Mouse (Mus musculus) liver, embryonic 14.5 days (tissue): ENCODE results near the gene Col6a3. TPM values are rescaled to one million over a fixed set of nuclear protein-coding genes. Genes with fewer than 3 reads are reported as not detected.

ENCODE experiments used
- ATAC-seq: fragments of 200-750 bp; cut with Nextera tagmentation; 2 replicates; pipeline ENCODE4 v1.8.0; 2017; ENCODE audit warnings: moderate number of reproducible peaks, mild to moderate bottlenecking, moderate library complexity; ENCODE audit not compliant: insufficient read depth
- DNase-seq, 3 experiments: peaks; one replicate each; pipeline ENCODE4 v3.0.0-alpha.2; 2012 to 2013; ENCODE audit warnings: low read depth in 3 of 3, low spot score in 3 of 3
- H3K27ac ChIP-seq: fragments of 300-500 bp; sonication (generic); 2 replicates; pipeline ENCODE4 v1.5.1; 2014; ENCODE audit warnings: moderate library complexity, mild to moderate bottlenecking, control low read depth, inconsistent platforms
- H3K27me3 ChIP-seq: fragments of 300-500 bp; sonication (generic); 2 replicates; pipeline ENCODE4 v1.6.1; 2014; ENCODE audit warnings: mild to moderate bottlenecking, low read length, moderate library complexity; ENCODE audit not compliant: control insufficient read depth, insufficient read depth
- H3K36me3 ChIP-seq: fragments of 300-500 bp; sonication (generic); replicated peaks from 2 replicates; pipeline ENCODE4 v1.6.1; 2014; ENCODE audit warnings: low read depth; ENCODE audit not compliant: control insufficient read depth, insufficient read depth
- H3K4me1 ChIP-seq, 2 experiments: fragments of 200-500 bp in 1 of 2; fragments of 300-500 bp in 1 of 2; sonication (generic) in 1 of 2; replicated peaks; 2 replicates each; pipeline ENCODE4 v1.6.1; 2012 to 2014; ENCODE audit warnings: antibody characterized with exemption in 1 of 2, inconsistent platforms in 1 of 2, low read length in 1 of 2; ENCODE audit not compliant: control insufficient read depth in 2 of 2, insufficient read depth in 2 of 2
- H3K4me2 ChIP-seq: fragments of 300-500 bp; sonication (generic); 2 replicates; pipeline ENCODE4 v1.6.1; 2014; ENCODE audit warnings: low read depth, mild to moderate bottlenecking, control low read depth, moderate library complexity
- H3K4me3 ChIP-seq, 2 experiments: fragments of 200-500 bp in 1 of 2; fragments of 300-500 bp in 1 of 2; sonication (generic) in 1 of 2; 2 replicates each; pipeline ENCODE4 v1.5.1; 2012 to 2014; ENCODE audit warnings: low read depth in 2 of 2, low read length in 2 of 2, mild to moderate bottlenecking in 2 of 2, control low read depth in 1 of 2, inconsistent platforms in 1 of 2, moderate library complexity in 1 of 2; ENCODE audit not compliant: insufficient read depth in 1 of 2
- H3K9ac ChIP-seq: fragments of 300-500 bp; sonication (generic); replicated peaks from 2 replicates; pipeline ENCODE4 v1.6.1; 2014; ENCODE audit warnings: mild to moderate bottlenecking, control low read depth, moderate library complexity
- H3K9me3 ChIP-seq: fragments of 300-500 bp; sonication (generic); 2 replicates; pipeline ENCODE4 v1.6.1; 2016; ENCODE audit warnings: low read length, mixed read lengths; ENCODE audit not compliant: control insufficient read depth
- CTCF ChIP-seq: IDR thresholded peaks from 2 replicates; pipeline ENCODE4 v1.5.1; 2016; ENCODE audit warnings: antibody characterized with exemption, low read depth, control low read depth
- EP300 ChIP-seq: IDR thresholded peaks from 2 replicates; pipeline ENCODE4 v1.6.1; 2016; ENCODE audit warnings: antibody characterized with exemption, low read depth
- WGBS: fragments of 180-500 bp; shearing (Covaris S2); extraction: QIAGEN DNeasy Blood & Tissue Kit; methylation state at CpG from one replicate; pipeline ENCODE4 v1.1.7; 2014; ENCODE audit not compliant: insufficient replicate concordance; 5-methylcytosine and 5-hydroxymethylcytosine counted together
- polyA plus RNA-seq, 2 experiments: library from polyadenylated mRNA; depleted of rRNA in 1 of 2; stranded (reverse) in 1 of 2; unstranded in 1 of 2; fragments of >200 nt; fragmentation: Nextera tagmentation in 1 of 2; extraction: Ambion mirVana in 1 of 2; gene quantifications; 2 replicates each; pipeline versions ENCODE4 v1.2.1 to v1.2.3; 2012 to 2014

Col6a3 gene
- polyA plus RNA-seq, 2 experiments: 2.8 to 4.2 TPM

DNA sequence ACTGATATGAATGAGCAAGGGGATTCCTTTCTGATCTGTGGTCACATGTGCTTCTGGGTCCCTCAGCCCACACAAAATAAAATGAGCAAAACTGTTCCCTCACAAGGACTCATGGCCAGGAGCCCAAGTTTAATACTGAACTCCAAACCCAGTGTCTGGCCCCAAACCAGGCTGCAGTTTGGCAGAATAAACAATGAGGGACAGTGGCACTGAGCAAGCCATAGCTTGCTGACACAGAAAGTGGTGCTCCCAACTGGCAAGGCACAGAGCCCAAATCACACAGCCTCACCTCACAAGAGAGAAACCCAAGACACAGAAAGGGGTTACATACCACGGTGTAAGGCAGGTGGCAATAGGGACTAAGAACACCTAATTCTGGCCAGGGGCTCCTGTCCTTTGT lies 63.3 kb downstream of the Col6a3 start:
- H3K9ac ChIP-seq: no peak overlapping the region
- H3K4me3 ChIP-seq: no peak overlapping the region
- H3K9me3 ChIP-seq: no peaks in the 10 kb centered on the region
- ATAC-seq (no peak), DNase-seq (no peak)
- no peak overlapping the region for H3K27ac ChIP-seq
- H3K4me1 ChIP-seq: no peaks in the 10 kb centered on the region
- TF ChIP-seq CTCF: no peak
- no peak for TF ChIP-seq EP300
- H3K4me2 ChIP-seq: no peak overlapping the region
- H3K27me3 ChIP-seq: no peaks in the 10 kb centered on the region
- H3K36me3 ChIP-seq: no peaks in the 10 kb centered on the region
- WGBS: 60% methylated on average over 1 of the region's 1 CpGs

DNA sequence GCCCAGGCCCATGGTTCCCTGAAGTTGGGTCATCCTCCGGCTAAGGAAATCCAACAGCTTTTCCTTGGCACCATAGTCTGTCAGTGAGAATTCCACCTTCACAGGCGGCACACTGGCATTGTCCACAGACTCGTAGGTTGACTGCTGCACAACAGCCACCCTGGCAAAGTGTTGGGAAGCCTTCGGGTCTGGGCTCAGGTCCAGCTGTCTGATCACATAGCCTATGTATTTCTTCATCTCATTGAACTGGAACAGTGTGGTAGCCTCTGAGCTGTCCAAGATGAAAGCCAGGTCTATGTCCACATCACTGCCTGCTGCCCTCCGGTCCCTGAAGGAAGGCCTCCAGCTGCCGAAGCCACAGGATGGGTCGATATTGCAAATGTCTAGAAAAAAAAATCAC lies 64.7 kb downstream of the Col6a3 start:
- DNase-seq (no peak), ATAC-seq (no peak)
- no peaks in the 10 kb centered on the region for H3K4me1 ChIP-seq

GRCm38 (mm10) chr1:90775477-90776241 lies 68.1 kb downstream of the Col6a3 start:
- H3K4me1 ChIP-seq: no peaks in the 10 kb centered on the region
- H3K9me3 ChIP-seq: no peaks in the 10 kb centered on the region
- no peak overlapping the region for H3K27ac ChIP-seq
- no peak overlapping the region for H3K4me2 ChIP-seq
- no peaks in the 10 kb centered on the region for H3K36me3 ChIP-seq
- WGBS: 22% methylated on average over 10 of the region's 10 CpGs
- H3K9ac ChIP-seq: no peak overlapping the region
- ATAC-seq (no peak), DNase-seq (no peak)
- H3K4me3 ChIP-seq: no peak overlapping the region
- TF ChIP-seq EP300: no peak
- TF ChIP-seq CTCF: no peak
- no peaks in the 10 kb centered on the region for H3K27me3 ChIP-seq

More for the DNA sequence above, 64.7 kb downstream of the Col6a3 start:
- Histone ChIP-seq H3K9me3 (no peaks in the 10 kb centered on the region), H3K27me3 (no peaks in the 10 kb centered on the region), H3K4me3 (no peak overlapping the region), H3K27ac (no peak overlapping the region), H3K36me3 (no peaks in the 10 kb centered on the region), H3K4me2 (no peak overlapping the region), H3K9ac (no peak overlapping the region)
- 66% methylated on average over 7 of the region's 7 CpGs for WGBS
- no peak for TF ChIP-seq EP300
- no peak for TF ChIP-seq CTCF

DNA sequence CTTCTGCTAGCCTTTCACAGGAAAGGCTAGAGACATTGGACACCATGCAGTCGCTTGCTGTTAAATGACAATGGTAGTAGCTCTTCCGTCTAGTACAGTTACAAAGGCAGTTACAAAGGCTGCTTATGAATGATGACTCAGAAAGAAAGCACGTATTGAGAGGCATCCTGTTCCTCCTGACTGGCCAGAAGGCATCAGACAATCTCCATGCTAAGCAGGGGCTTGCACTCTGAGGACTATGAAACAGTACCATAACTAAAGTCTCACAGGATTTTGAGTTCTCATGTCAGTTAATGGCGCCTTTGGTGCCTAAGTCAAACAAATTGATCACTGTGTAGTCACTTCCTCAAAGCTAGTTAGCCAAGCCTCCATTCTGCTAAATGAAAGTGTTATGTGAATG lies 72.6 kb downstream of the Col6a3 start:
- DNase-seq (no peak), ATAC-seq (no peak)
- H3K27ac ChIP-seq: no peak overlapping the region
- H3K9ac ChIP-seq: no peak overlapping the region
- no peaks in the 10 kb centered on the region for H3K9me3 ChIP-seq
- 49% methylated on average over 4 of the region's 4 CpGs for WGBS
- H3K4me3 ChIP-seq: no peak overlapping the region
- no peaks in the 10 kb centered on the region for H3K36me3 ChIP-seq
- H3K27me3 ChIP-seq: no peaks in the 10 kb centered on the region
- H3K4me2 ChIP-seq: no peak overlapping the region
- TF ChIP-seq CTCF: no peak
- no peak for TF ChIP-seq EP300
- H3K4me1 ChIP-seq: no peaks in the 10 kb centered on the region

DNA sequence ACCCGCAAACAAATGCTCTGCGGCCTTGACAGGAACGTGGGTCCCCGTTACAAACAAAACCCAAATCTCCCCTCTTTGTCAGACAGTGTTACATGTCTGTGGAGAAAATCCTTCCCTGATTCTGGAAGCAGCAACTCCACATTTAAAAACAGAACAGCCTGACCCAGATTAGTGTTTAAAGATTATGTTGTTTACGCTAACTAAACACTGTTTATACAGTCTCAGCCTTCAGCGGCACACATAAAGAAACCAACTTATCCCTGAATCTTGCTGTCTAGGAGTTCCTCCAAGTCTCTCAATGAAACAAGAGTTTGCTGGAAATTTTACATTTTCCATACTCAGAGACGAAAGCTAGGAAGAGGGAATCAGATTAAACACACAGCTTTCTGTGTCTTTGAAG lies 73.7 kb downstream of the Col6a3 start:
- WGBS: 66% methylated on average over 7 of the region's 7 CpGs
- Histone ChIP-seq H3K9ac (no peak overlapping the region), H3K9me3 (no peaks in the 10 kb centered on the region), H3K4me3 (no peak overlapping the region), H3K27ac (no peak overlapping the region), H3K36me3 (no peaks in the 10 kb centered on the region), H3K4me2 (no peak overlapping the region), H3K27me3 (no peaks in the 10 kb centered on the region), H3K4me1 (no peaks in the 10 kb centered on the region)
- no peak for TF ChIP-seq CTCF
- TF ChIP-seq EP300: no peak
- ATAC-seq: no peak
- DNase-seq: no peak
